Mouse (Mus musculus) yolk sac, embryonic 10.5 days (tissue): ENCODE measurements at regions not wholly inside any gene's neighbourhood (a gene's known extent, or its start where the extent isn't known, plus 50 kb on each side); places are given as distances from the start of the nearest gene placed in this dataset.

Experiments
- DNase-seq: peaks from one replicate; pipeline ENCODE4 v3.0.0-alpha.2; 2017; ENCODE audit warnings: low spot score

DNA sequence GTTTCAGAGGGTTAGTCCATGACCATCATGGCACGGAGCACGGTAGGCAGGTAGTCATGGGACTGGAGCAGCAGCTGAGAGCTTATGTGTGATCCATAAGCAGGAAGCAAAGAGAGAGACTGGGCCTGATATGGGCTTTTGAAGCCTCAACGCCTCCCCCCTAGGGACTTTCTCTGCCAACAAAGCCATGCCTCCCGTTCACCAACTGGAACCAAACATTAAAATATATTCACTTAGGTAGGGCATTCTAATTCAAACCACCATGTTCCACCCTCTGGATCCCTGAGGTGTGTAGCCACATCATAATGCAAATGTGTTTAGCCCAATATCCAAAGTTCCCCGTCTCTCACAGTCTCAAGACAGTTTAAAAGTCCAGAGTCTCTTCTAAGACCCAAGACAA is 85.3 kb upstream of the Ltbp1 start:
- DNase-seq, result no peak

DNA sequence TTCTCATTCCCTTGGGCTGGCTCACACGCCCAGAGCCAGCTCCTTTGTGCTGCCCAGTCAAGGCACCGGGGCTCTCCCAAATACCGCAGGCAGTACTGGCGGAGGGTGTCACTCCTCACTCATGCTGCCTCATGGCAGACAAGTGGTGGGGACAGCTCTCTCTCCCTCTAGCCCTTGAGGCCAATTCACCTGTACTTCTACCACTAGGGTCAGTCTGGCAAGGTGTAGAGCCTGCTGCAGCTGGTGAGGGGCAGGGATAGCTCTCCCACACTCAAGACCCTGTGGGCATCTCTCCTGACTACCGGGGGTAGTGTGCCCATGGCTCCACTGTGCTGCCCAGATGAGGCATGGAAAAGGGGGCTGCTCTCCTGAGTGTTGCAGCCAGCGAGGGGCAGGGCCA is 84.0 kb upstream of the Ltbp1 start:
- no peak for DNase-seq

- DNase-seq, result no peak
These were observed 83.4 kb upstream of the Ltbp1 start for GRCm38 (mm10) chr17:74922016-74922415.

- no peak for DNase-seq
These were observed 82.8 kb upstream of the Ltbp1 start for GRCm38 (mm10) chr17:74922591-74922990.

- DNase-seq, result peak; percentile 22
These were observed 82.3 kb upstream of the Ltbp1 start for GRCm38 (mm10) chr17:74923101-74923500.

- DNase-seq, result no peak
These were observed 80.2 kb upstream of the Ltbp1 start for GRCm38 (mm10) chr17:74925131-74925530.

DNA sequence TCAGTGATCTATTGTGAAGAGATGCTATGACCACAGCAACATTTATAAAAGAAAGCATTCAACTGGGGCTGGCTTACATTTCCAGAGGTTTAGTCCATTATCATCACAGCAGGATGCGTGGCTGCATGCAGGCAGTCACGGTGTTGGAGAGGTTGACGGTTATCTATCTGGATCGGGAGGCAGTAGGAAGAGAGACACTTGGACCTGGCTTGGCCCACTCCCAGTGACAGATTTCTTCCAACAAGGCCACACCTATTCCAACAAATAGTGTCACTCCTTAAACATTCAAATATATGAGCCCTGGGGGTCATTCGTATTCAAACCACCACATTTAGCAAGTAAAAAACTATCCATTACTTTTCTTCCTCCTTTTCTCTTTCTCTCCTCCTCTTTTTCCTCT is 77.4 kb upstream of the Ltbp1 start:
- DNase-seq, result no peak

DNA sequence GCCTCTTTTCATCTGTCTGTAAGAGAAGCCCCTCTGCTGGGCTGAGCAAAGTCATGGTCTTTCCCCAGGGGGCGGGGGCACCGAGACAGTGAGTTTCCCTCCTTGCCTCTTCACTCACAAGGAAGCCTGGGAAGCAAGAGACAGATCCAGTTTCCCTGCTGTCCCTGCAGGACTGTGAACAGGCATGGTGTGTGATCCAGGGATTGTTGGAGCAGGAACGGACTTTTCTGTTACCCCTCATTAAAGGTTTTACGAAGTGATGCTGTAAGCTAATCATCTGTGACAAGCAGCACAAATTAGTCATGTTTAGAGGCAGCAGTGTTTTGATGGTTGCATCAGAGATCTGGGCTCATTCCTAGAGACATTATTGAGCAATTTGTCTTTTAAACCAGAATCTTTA is 73.8 kb upstream of the Ltbp1 start:
- DNase-seq, result no peak

DNA sequence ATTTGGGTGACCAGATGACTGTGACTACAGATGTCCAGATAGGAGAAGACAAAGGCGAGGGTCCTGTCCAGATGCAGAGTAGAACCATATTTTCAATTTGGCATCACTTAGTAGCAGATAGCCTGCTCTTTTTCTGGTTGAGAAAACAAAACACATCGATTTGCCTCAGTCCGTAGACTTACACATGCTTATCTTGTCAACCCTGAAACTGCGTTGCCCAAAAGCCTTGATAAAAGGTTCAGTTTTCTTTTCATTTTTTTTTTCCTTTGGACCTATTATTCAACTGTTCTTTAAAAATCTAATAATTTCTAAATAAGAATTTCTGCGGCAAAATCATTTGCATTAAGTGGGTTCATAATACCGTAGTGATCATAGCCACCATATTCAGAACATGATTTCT is 64.0 kb upstream of the Ltbp1 start:
- DNase-seq, result no peak

DNA sequence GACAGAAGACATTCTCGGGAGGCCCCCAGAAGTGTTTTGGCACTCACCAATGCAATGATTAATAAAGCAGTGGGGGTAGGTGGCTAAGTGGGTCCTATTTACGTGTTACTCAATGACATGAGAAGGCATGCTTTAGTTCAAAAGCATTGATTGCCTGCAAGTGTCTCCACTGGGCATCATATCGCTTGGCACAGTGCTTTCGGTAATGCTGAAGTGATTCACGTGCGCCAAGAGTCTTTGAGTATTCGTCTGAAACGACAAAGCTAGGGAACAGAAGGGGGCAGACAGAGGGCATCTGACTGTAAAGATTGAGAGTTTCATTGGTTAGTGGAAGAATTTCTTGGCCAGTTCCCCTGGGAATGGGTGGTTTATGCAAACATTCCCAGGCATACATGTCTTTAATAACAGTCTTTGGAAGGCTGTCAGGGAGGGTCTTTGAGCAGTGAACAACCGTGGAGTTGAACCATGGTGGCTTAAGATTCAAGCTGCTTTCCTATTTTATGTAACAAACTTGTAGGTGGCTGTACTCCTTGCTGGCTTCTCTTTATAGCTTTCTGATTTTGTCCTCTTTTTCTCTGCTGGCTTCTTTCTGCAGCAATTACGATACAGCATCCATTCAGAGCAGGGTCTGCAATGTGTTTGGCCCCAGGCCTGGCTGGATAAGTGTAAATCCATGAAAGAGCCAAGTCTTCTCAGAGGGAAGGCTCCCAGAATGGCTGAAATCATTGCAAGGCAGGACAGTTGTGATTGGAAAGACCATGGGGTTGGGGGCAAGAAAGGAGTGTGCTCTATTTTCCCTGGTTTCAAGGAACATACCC is 62.2 kb upstream of the Ltbp1 start:
- no peak for DNase-seq

GRCm38 (mm10) chr17:74943802-74944193 is 61.6 kb upstream of the Ltbp1 start:
- DNase-seq, result no peak

GRCm38 (mm10) chr17:74945149-74945548 is 60.2 kb upstream of the Ltbp1 start:
- no peak for DNase-seq

DNA sequence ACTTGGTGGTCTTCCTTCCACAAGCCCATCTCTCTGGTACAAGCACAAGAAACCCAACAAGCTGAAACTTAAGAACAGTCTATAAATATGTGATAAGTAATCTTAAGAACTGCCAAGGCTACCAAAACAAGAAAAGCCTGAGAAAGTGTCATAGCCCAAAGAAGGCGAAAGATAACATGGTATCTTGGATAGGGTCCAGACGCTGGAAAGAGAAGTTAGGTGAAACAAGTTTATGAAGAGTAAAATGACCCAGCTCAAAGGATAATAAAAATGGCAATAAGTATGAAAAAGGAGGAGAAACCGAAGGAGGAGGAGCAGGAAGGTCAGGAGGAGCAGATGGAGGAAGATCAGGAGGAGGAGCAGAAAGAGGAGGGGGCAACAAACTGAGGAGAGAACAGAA is 56.9 kb upstream of the Ltbp1 start:
- DNase-seq, result no peak

DNA sequence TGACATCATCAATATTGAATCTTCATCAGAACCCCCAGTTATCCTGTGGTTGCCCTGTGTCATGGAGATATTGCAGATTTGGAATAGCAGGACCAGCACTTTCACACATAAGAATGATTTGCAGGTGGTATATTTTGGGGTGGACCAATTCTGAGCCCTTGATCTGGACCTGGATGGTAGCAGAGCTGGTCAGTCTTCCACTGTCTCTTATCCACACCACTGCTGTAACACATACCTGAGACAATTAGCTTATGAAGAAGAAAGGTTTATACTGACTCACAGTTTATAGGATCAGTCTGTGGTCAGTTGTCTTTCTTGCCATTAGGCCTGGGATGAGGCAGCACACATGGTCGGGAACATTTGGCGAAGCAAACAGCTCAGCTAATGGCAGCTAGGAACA is 55.1 kb upstream of the Ltbp1 start:
- DNase-seq, result no peak

DNA sequence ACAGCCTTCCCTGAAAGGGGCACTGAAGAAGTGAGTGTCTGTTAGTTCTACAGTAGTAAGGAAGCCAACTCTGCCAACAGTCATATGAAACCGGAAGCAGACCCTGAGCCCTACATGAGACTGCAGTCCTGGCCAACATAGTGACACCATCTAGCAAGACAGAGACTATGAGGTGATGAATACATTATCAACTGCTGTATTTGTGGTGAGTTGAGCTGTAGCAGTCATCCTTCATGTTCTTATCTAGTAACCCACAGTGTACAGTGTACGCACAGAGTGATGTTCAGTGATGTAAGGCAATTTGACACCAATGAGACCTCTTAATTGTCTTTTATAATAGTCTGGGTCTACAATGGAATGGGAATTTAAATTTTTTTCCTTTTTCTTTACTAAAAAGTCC is 50.4 kb upstream of the Ltbp1 start:
- DNase-seq, result no peak
